In the genomic region with DNA sequence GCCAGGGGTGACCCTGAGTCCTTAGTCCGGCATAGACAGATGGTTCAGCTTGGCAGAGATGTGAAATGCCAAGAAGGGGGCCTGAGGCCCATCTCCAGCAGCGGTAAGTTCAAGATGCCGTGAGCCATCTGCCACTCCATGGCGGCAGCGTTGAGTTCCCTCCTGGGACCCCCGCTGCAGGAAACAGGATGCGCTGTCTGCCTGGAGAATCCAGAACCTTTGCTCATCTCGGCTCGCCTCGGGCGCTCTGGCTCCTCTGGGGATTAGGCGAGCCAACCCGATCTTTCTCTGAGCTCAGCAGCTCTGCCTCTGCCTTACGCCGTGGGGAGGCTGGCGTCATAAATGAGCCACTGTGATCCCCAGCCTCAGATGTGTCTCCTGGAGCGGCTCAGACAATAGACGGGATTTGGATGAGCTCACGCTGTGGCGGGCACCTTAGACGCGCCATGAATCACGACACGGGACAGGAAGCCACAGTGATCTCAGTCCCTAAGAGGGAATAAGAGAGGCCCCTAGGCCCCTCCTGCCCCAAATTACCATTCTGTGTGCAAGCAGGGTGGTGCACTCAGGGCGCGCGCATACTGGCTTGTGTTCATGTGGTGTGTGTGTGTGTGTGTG, we compare ENCODE assay signal across 8 mouse cellular contexts.
A peak's percentile ranks its signal among the peaks of the same experiment; 100 is the strongest.
DNase-seq lines count a peak whose midpoint lies in the region; ATAC-seq lines count a peak whose summit lies in the region.

No protein-coding gene starts in this region.

- peak overlapping the region; percentile 70 for H3K4me2 ChIP-seq in heart, embryonic 12.5 days
- peak overlapping the region; percentile 70 for H3K4me2 ChIP-seq in kidney, embryonic 15.5 days

- peak; percentile 45 for DNase-seq in urinary bladder, postnatal 14 days (ENCODE audit: low spot score)
- no peak for DNase-seq in urinary bladder, postnatal 36 days (ENCODE audit: low spot score in 2 of 2)
- peak; percentile 77 for DNase-seq in embryonic facial prominence, embryonic 10.5 days (ENCODE audit: low spot score)
- DNase-seq in lung, postnatal 10 days = peak; percentile 63
- DNase-seq in right cerebral cortex, postnatal 14 days = peak; percentile 57
- no peak for DNase-seq in ovary, adult 18-20 months (ENCODE audit: low spot score)

- ATAC-seq in heart, embryonic 12.5 days (ENCODE audit: insufficient number of reproducible peaks, low FRiP score) = peak; percentile 63
- peak; percentile 76 for ATAC-seq in kidney, embryonic 15.5 days (replicated peaks; ENCODE audit: low FRiP score)

- peak overlapping the region; percentile 71 for H3K9ac ChIP-seq in heart, embryonic 12.5 days
- peak overlapping the region; percentile 48 for H3K9ac ChIP-seq in kidney, embryonic 15.5 days

- H3K27ac ChIP-seq in embryonic facial prominence, embryonic 10.5 days (replicated peaks) = peak overlapping the region; percentile 85
- H3K27ac ChIP-seq in heart, embryonic 12.5 days (ENCODE audit: poor library complexity, severe bottlenecking) = no peak overlapping the region
- peak overlapping the region; percentile 70 for H3K27ac ChIP-seq in kidney, embryonic 15.5 days

- no peaks in the 10 kb centered on the region for H3K36me3 ChIP-seq in embryonic facial prominence, embryonic 10.5 days (replicated peaks)
- H3K36me3 ChIP-seq in heart, embryonic 12.5 days = no peaks in the 10 kb centered on the region
- no peaks in the 10 kb centered on the region for H3K36me3 ChIP-seq in kidney, embryonic 15.5 days

- peaks cover 6% of the 10 kb centered on the region; the same call in 1 of the 2 replicates for H3K27me3 ChIP-seq in embryonic facial prominence, embryonic 10.5 days (replicated peaks; ENCODE audit: low read depth, poor library complexity, severe bottlenecking)
- no peaks in the 10 kb centered on the region for H3K27me3 ChIP-seq in heart, embryonic 12.5 days (replicated peaks)
- 0 out of 2 replicates have a peak, but pooled peaks cover 2% of the 10 kb centered on the region for H3K27me3 ChIP-seq in kidney, embryonic 15.5 days

- 3% methylated on average over 27 of the region's 27 CpGs for WGBS in embryonic facial prominence, embryonic 10.5 days
- WGBS in heart, embryonic 12.5 days = 4% methylated on average over 27 of the region's 27 CpGs
- WGBS in kidney, embryonic 15.5 days = 4% methylated on average over 27 of the region's 27 CpGs

- peak overlapping the region; percentile 55 for H3K4me3 ChIP-seq in embryonic facial prominence, embryonic 10.5 days
- H3K4me3 ChIP-seq in heart, embryonic 12.5 days = peak overlapping the region; percentile 37
- peak overlapping the region; percentile 35 for H3K4me3 ChIP-seq in kidney, embryonic 15.5 days (replicated peaks)

- H3K9me3 ChIP-seq in embryonic facial prominence, embryonic 10.5 days = no peaks in the 10 kb centered on the region
- no peaks in the 10 kb centered on the region for H3K9me3 ChIP-seq in heart, embryonic 12.5 days (replicated peaks)
- H3K9me3 ChIP-seq in kidney, embryonic 15.5 days (replicated peaks) = no peaks in the 10 kb centered on the region

- H3K4me1 ChIP-seq in embryonic facial prominence, embryonic 10.5 days = peaks cover 59% of the 10 kb centered on the region
- H3K4me1 ChIP-seq in heart, embryonic 12.5 days (replicated peaks) = peaks cover 33% of the 10 kb centered on the region
- H3K4me1 ChIP-seq in kidney, embryonic 15.5 days = peaks cover 35% of the 10 kb centered on the region

Comparison
In these comparisons a context has a peak if more than half of its experiments do, and no peak if none do; other contexts are left out.
1. DNase-seq: peak in urinary bladder, postnatal 14 days (single experiment), embryonic facial prominence, embryonic 10.5 days (single experiment), lung, postnatal 10 days (single experiment) and right cerebral cortex, postnatal 14 days (single experiment); none in urinary bladder, postnatal 36 days (0 of 2) and ovary, adult 18-20 months (single experiment).
2. Peak in every context shown above with its lines, with median percentiles within 50 percentile points of each other: H3K4me3 ChIP-seq.